In genomic region chr6:119924235-119925005, GRCm38 (mm10) we compare ENCODE assay signal across 8 mouse cellular contexts. TPM values are rescaled to one million over a fixed set of nuclear protein-coding genes. Genes with fewer than 3 reads are reported as not detected.
DNase-seq lines count a peak whose midpoint lies in the region; ATAC-seq lines count a peak whose summit lies in the region.

No protein-coding gene starts in this region.

- no peak overlapping the region for H3K4me2 ChIP-seq in forebrain, embryonic 15.5 days (replicated peaks)
- no peak overlapping the region for H3K4me2 ChIP-seq in neural tube, embryonic 15.5 days
- no peak overlapping the region for H3K4me2 ChIP-seq in neural tube, embryonic 11.5 days (ENCODE audit: low read depth)
- no peak overlapping the region for H3K4me2 ChIP-seq in hindbrain, embryonic 16.5 days (ENCODE audit: low read length)

- WGBS in forebrain, embryonic 15.5 days: 51% methylated on average over 4 of the region's 4 CpGs
- 66% methylated on average over 4 of the region's 4 CpGs for WGBS in forebrain, embryonic 10.5 days
- 52% methylated on average over 4 of the region's 4 CpGs for WGBS in neural tube, embryonic 15.5 days
- WGBS in neural tube, embryonic 11.5 days: 60% methylated on average over 4 of the region's 4 CpGs
- 52% methylated on average over 4 of the region's 4 CpGs for WGBS in hindbrain, embryonic 16.5 days

- no peak overlapping the region for H3K9ac ChIP-seq in forebrain, embryonic 15.5 days (replicated peaks)
- H3K9ac ChIP-seq in neural tube, embryonic 15.5 days (replicated peaks): no peak overlapping the region
- no peak overlapping the region for H3K9ac ChIP-seq in neural tube, embryonic 11.5 days (ENCODE audit: low read length)
- H3K9ac ChIP-seq in hindbrain, embryonic 16.5 days (ENCODE audit: low read depth, low read length): no peak overlapping the region

- H3K4me1 ChIP-seq in forebrain, embryonic 15.5 days: 0 out of 2 replicates have a peak, but pooled peaks cover 3% of the 10 kb centered on the region
- H3K4me1 ChIP-seq in forebrain, embryonic 10.5 days: no peaks in the 10 kb centered on the region
- H3K4me1 ChIP-seq in neural tube, embryonic 15.5 days: no peaks in the 10 kb centered on the region
- no peaks in the 10 kb centered on the region for H3K4me1 ChIP-seq in neural tube, embryonic 11.5 days (ENCODE audit: control insufficient read depth, insufficient read depth, low read length)
- no peaks in the 10 kb centered on the region for H3K4me1 ChIP-seq in hindbrain, embryonic 16.5 days (ENCODE audit: control insufficient read depth, insufficient read depth, low read depth, low read length)

- peaks cover 74% of the 10 kb centered on the region for H3K36me3 ChIP-seq in forebrain, embryonic 15.5 days
- peaks cover 97% of the 10 kb centered on the region for H3K36me3 ChIP-seq in forebrain, embryonic 10.5 days (replicated peaks)
- H3K36me3 ChIP-seq in neural tube, embryonic 15.5 days: peaks cover 80% of the 10 kb centered on the region
- H3K36me3 ChIP-seq in neural tube, embryonic 11.5 days (ENCODE audit: control insufficient read depth, insufficient read depth, low read length): peaks cover 7% of the 10 kb centered on the region; the same call in 1 of the 2 replicates
- peaks cover 28% of the 10 kb centered on the region for H3K36me3 ChIP-seq in hindbrain, embryonic 16.5 days (ENCODE audit: control insufficient read depth, insufficient read depth, low read length)

- no peaks in the 10 kb centered on the region for H3K27me3 ChIP-seq in forebrain, embryonic 15.5 days
- H3K27me3 ChIP-seq in forebrain, embryonic 10.5 days (ENCODE audit: poor library complexity, severe bottlenecking): no peaks in the 10 kb centered on the region
- no peaks in the 10 kb centered on the region for H3K27me3 ChIP-seq in neural tube, embryonic 15.5 days (replicated peaks)
- no peaks in the 10 kb centered on the region for H3K27me3 ChIP-seq in neural tube, embryonic 11.5 days (ENCODE audit: control insufficient read depth, insufficient read depth, low read length)
- no peaks in the 10 kb centered on the region for H3K27me3 ChIP-seq in hindbrain, embryonic 16.5 days (replicated peaks; ENCODE audit: control insufficient read depth, insufficient read depth, low read length)

- no peak overlapping the region for H3K27ac ChIP-seq in forebrain, embryonic 15.5 days (replicated peaks)
- H3K27ac ChIP-seq in forebrain, embryonic 10.5 days: no peak overlapping the region
- H3K27ac ChIP-seq in neural tube, embryonic 15.5 days (replicated peaks): no peak overlapping the region
- no peak overlapping the region for H3K27ac ChIP-seq in neural tube, embryonic 11.5 days (ENCODE audit: low read depth, low read length)
- no peak overlapping the region for H3K27ac ChIP-seq in hindbrain, embryonic 16.5 days (ENCODE audit: low read depth, low read length)

- H3K9me3 ChIP-seq in forebrain, embryonic 15.5 days: no peaks in the 10 kb centered on the region
- H3K9me3 ChIP-seq in forebrain, embryonic 10.5 days: no peaks in the 10 kb centered on the region
- H3K9me3 ChIP-seq in neural tube, embryonic 15.5 days (replicated peaks): no peaks in the 10 kb centered on the region
- H3K9me3 ChIP-seq in neural tube, embryonic 11.5 days (ENCODE audit: control insufficient read depth, low read length): no peaks in the 10 kb centered on the region
- no peaks in the 10 kb centered on the region for H3K9me3 ChIP-seq in hindbrain, embryonic 16.5 days (ENCODE audit: control insufficient read depth, low read length)

- no peak for DNase-seq in forebrain, embryonic 10.5 days (ENCODE audit: extremely low spot score, low spot score)
- peak; percentile 12 for DNase-seq in neural tube, embryonic 10.5 days (ENCODE audit: extremely low spot score, low spot score)
- peak; percentile 21 for DNase-seq in forelimb bud, embryonic 11.5 days (ENCODE audit: low read depth, low spot score)
- peak; percentile 19 for DNase-seq in neural tube, embryonic 11.5 days (ENCODE audit: low spot score)
- no peak for DNase-seq in c-Kit-positive CD71-positive TER-119-positive erythroid progenitor cells, embryonic 14.5 days (ENCODE audit: low spot score)

- H3K4me3 ChIP-seq in forebrain, embryonic 15.5 days: no peak overlapping the region
- H3K4me3 ChIP-seq in forebrain, embryonic 10.5 days: no peak overlapping the region
- no peak overlapping the region for H3K4me3 ChIP-seq in neural tube, embryonic 15.5 days (replicated peaks)
- no peak overlapping the region for H3K4me3 ChIP-seq in neural tube, embryonic 11.5 days (ENCODE audit: low read depth, low read length)
- H3K4me3 ChIP-seq in hindbrain, embryonic 16.5 days (ENCODE audit: low read length): no peak overlapping the region

- ATAC-seq in forebrain, embryonic 15.5 days (replicated peaks): peak; percentile 68; the same call in 1 of the 2 replicates
- ATAC-seq in neural tube, embryonic 15.5 days (ENCODE audit: low FRiP score): no peak
- ATAC-seq in neural tube, embryonic 11.5 days (ENCODE audit: insufficient read depth, low FRiP score, low TSS enrichment): no peak
- ATAC-seq in hindbrain, embryonic 16.5 days: no peak

RNA-seq across cellular contexts. Expression of gene Rad52, which starts 21.9 kb away (rescaled TPM):
- 28.0 and 29.4 TPM in 2 replicates for polyA plus RNA-seq in forebrain, embryonic 15.5 days (2015; fragmentation: Nextera tagmentation; extraction: Ambion mirVana)
- polyA plus RNA-seq in forebrain, embryonic 10.5 days (2016; fragmentation: Nextera tagmentation; extraction: Ambion mirVana): 21.2 and 26.1 TPM in 2 replicates
- 24.3 and 25.7 TPM in 2 replicates for polyA plus RNA-seq in neural tube, embryonic 15.5 days (2015; fragmentation: Nextera tagmentation; extraction: Ambion mirVana)
- polyA plus RNA-seq in neural tube, embryonic 11.5 days (2014; fragmentation: Nextera tagmentation; extraction: Ambion mirVana): 23.4 and 26.4 TPM in 2 replicates
- polyA plus RNA-seq in hindbrain, embryonic 16.5 days (2015; fragmentation: Nextera tagmentation; extraction: Ambion mirVana): 24.0 and 25.5 TPM in 2 replicates

Comparison
In these comparisons a context has a peak if more than half of its experiments do, and no peak if none do; other contexts are left out.
1. DNase-seq: peak in neural tube, embryonic 10.5 days (single experiment), forelimb bud, embryonic 11.5 days (single experiment) and neural tube, embryonic 11.5 days (single experiment); none in forebrain, embryonic 10.5 days (single experiment) and c-Kit-positive CD71-positive TER-119-positive erythroid progenitor cells, embryonic 14.5 days (single experiment).